Mouse (Mus musculus) small intestine, adult 2 months (tissue): ENCODE results near the gene Rreb1. TPM values are rescaled to one million over a fixed set of nuclear protein-coding genes. Genes with fewer than 3 reads are reported as not detected.
A peak's percentile ranks its signal among the peaks of the same experiment; 100 is the strongest.

Experiments
- H3K27ac ChIP-seq: fragments of 200-500 bp; 2 replicates; pipeline ENCODE4 v1.5.1; 2012; ENCODE audit warnings: low read depth, low read length, control low read depth, inconsistent platforms; ENCODE audit not compliant: insufficient read depth
- H3K27me3 ChIP-seq: fragments of 200-500 bp; 2 replicates; pipeline ENCODE4 v1.6.1; 2012; ENCODE audit warnings: mild to moderate bottlenecking, moderate library complexity, low read length, inconsistent platforms; ENCODE audit not compliant: control insufficient read depth, insufficient read depth
- H3K36me3 ChIP-seq: fragments of 200-500 bp; 2 replicates; pipeline ENCODE4 v1.6.1; 2012; ENCODE audit warnings: mild to moderate bottlenecking, low read length, control low read depth, inconsistent platforms; ENCODE audit not compliant: control insufficient read depth, insufficient read depth
- H3K4me1 ChIP-seq: fragments of 200-500 bp; 2 replicates; pipeline ENCODE4 v1.6.1; 2012; ENCODE audit warnings: low read length, inconsistent platforms, mixed read lengths; ENCODE audit not compliant: control insufficient read depth, insufficient read depth, insufficient read length
- H3K4me3 ChIP-seq: fragments of 200-500 bp; 2 replicates; pipeline ENCODE4 v1.5.1; 2012; ENCODE audit warnings: low read depth, mild to moderate bottlenecking, control low read depth, inconsistent platforms, low read length, moderate library complexity
- CTCF ChIP-seq: fragments of 200-500 bp; IDR thresholded peaks from 2 replicates; pipeline ENCODE4 v1.5.1; 2012; ENCODE audit warnings: low read depth, mild to moderate bottlenecking, control low read depth, inconsistent platforms, low read length, moderate library complexity, mixed read lengths; ENCODE audit not compliant: insufficient replicate concordance, insufficient read length; ENCODE audit errors: extremely low read depth
- POLR2A ChIP-seq: fragments of 200-500 bp; IDR thresholded peaks from 2 replicates; pipeline ENCODE4 v1.6.1; 2012; ENCODE audit warnings: low read depth, mild to moderate bottlenecking, control low read depth, inconsistent platforms, low read length, moderate library complexity
- WGBS: fragments of 180-500 bp; shearing (Covaris S2); methylation state at CpG from one replicate; pipeline ENCODE4 v1.1.7; 2018; 5-methylcytosine and 5-hydroxymethylcytosine counted together
- polyA plus RNA-seq: library from polyadenylated mRNA; depleted of rRNA; stranded (reverse); fragments of >200 nt; gene quantifications from 2 replicates; pipeline ENCODE4 v1.2.3, GENCODE M21; 2012

Rreb1 gene
- polyA plus RNA-seq, 1 experiment, result 28.2 TPM

DNA sequence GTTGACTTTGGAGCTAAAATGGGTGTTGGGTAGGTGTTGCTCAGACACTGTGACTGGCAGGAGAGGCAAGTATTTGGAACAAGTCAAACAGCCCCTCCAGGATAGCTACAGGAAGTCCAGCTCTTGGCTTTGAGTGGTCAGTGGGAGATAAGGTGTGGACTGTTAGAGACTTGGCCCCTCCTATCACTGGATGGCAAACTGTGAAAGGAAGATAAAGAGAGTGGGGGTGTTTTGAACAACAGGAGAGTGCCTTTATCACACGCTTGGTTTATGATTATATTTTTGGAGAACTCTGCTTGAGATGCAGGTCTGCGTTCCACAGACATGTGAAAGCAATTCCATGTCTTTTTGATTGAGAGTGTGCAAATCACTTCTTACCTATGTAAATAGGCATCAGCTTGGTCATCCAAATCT, 100.7 kb downstream of the Rreb1 start:
- peak overlapping the region; percentile 55 for H3K27ac ChIP-seq
- no peak for TF ChIP-seq CTCF
- TF ChIP-seq POLR2A, result no peak
- no peak overlapping the region for H3K4me3 ChIP-seq
- no peaks in the 10 kb centered on the region for H3K27me3 ChIP-seq
- no peaks in the 10 kb centered on the region for H3K36me3 ChIP-seq
- H3K4me1 ChIP-seq, result peaks cover 52% of the 10 kb centered on the region
- WGBS, result 14% methylated on average over 2 of the region's 2 CpGs

DNA sequence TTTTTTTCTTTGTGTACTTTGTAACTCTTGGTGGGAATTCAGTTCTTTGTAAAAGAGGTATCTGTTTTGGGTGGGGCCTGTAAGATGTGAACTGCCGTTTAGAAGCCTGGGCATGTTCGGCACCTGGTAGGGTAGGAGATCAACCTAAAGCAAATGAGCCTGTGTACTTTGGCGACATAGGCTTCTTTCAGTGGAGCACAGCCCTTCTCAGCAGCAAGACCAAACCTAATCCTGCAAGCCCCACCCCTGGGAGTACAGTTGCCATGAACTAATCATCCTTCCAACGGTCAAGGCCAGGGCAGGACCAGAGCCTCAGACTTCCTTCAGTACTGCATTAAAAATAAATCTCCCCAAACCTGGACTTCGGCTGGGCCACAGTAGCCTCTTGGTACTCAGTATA, 101.4 kb downstream of the Rreb1 start:
- Histone ChIP-seq H3K27ac (peak overlapping the region; percentile 55), H3K4me3 (no peak overlapping the region), H3K4me1 (peaks cover 57% of the 10 kb centered on the region), H3K27me3 (no peaks in the 10 kb centered on the region), H3K36me3 (no peaks in the 10 kb centered on the region)
- WGBS, result 21% methylated on average over 5 of the region's 5 CpGs
- TF ChIP-seq CTCF, result no peak
- TF ChIP-seq POLR2A, result no peak

DNA sequence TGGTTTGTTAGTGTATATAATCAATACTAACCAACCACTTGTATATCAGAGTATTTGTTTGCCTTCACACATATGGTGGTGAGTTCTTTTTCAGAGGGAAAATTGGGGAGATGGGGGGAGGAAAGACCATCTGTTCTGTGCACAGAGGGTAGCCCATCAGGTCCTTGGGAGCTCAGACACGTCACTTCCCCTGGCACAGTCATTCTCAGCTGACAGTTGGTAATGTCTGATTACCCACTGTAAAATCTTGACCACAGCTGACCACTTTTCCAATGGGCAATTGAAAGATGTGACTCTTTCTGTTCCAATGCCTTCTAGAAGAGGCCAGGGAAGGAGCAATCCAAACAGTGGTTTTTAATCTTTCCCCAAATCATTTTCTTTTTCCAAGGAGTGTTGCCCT, 101.8 kb downstream of the Rreb1 start:
- no peak overlapping the region for H3K4me3 ChIP-seq
- TF ChIP-seq CTCF (no peak), POLR2A (no peak)
- no peaks in the 10 kb centered on the region for H3K36me3 ChIP-seq
- peak overlapping the region; percentile 55 for H3K27ac ChIP-seq
- WGBS, result 23% methylated on average over 1 of the region's 1 CpGs
- H3K27me3 ChIP-seq, result no peaks in the 10 kb centered on the region
- peaks cover 58% of the 10 kb centered on the region for H3K4me1 ChIP-seq

DNA sequence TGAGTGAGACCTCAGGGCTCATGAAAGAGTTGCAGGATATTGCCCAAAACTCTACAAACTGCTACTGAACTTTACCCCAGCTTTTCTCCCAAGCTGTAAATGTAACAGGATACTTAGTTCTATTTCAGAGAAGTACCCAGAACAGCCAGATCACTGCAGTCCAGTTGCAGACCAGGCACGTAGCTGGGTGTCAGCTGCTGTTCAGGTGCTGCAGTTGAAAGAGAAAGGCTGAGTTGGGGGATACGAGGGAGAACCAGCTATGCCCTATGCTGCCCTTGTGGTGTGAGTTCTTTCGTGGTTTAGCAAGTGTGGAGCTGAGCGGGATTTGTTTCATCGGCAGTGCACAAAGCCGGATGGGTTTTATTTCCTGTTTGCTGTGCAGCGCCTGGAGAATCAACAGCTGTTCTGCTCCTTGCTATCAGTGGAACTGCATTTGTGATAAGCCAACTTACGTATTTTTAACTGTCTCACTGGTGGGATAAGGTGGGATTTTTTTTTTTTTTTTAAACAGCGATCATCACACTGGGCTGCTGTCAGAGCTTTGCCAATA, 102.5 kb downstream of the Rreb1 start:
- no peaks in the 10 kb centered on the region for H3K36me3 ChIP-seq
- 10% methylated on average over 9 of the region's 9 CpGs for WGBS
- peak overlapping the region; percentile 55 for H3K27ac ChIP-seq
- H3K27me3 ChIP-seq, result no peaks in the 10 kb centered on the region
- TF ChIP-seq POLR2A, result no peak
- no peak for TF ChIP-seq CTCF
- peaks cover 60% of the 10 kb centered on the region for H3K4me1 ChIP-seq
- H3K4me3 ChIP-seq, result no peak overlapping the region

DNA sequence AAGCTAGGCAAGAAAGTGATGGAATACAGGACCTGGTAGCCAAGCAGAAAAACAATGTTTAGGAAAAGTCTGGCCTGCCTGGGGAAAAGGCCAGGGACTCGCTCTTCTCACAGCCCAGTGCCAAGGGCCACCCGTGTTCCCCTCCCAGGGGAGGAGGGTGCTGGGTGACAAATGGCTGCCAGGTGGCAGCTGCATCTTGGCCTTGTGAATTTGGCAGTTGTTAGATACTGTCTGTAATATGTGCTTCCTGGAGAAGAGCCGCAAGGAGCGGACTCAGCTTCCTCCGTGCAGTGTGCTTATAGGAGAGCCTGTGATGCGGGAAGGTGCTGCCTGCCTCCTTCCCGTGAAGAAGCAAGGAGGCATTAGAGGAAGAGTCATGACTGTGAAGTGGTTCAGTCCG, 104.3 kb downstream of the Rreb1 start:
- WGBS, result 19% methylated on average over 8 of the region's 8 CpGs
- Histone ChIP-seq H3K4me1 (peaks cover 52% of the 10 kb centered on the region), H3K27ac (peak overlapping the region; percentile 39), H3K27me3 (no peaks in the 10 kb centered on the region), H3K4me3 (no peak overlapping the region), H3K36me3 (no peaks in the 10 kb centered on the region)
- TF ChIP-seq CTCF (no peak), POLR2A (no peak)

DNA sequence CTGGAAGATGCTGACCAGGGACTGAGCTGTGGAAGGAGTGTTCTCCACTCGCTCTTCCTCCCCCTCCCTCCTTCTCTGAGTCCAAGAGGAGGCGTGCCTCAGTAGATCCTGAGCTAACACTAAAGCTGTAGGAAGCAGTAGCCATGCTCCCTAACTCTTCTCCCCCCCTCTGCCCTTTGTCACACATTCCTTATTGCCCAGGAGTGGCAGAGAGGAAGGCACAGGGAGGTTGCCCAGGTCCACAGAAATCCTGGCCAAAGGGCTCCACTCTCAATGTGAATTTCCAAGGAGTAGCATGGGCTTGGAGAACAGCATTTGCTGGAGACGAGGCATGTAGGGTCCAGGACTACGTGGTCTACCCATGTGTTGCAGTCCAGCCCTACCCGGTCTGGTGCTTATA, 104.8 kb downstream of the Rreb1 start:
- Histone ChIP-seq H3K27me3 (no peaks in the 10 kb centered on the region), H3K4me1 (peaks cover 50% of the 10 kb centered on the region), H3K36me3 (0 out of 2 replicates have a peak, but pooled peaks cover 2% of the 10 kb centered on the region), H3K27ac (peak overlapping the region; percentile 39), H3K4me3 (no peak overlapping the region)
- 48% methylated on average over 5 of the region's 5 CpGs for WGBS
- no peak for TF ChIP-seq POLR2A

DNA sequence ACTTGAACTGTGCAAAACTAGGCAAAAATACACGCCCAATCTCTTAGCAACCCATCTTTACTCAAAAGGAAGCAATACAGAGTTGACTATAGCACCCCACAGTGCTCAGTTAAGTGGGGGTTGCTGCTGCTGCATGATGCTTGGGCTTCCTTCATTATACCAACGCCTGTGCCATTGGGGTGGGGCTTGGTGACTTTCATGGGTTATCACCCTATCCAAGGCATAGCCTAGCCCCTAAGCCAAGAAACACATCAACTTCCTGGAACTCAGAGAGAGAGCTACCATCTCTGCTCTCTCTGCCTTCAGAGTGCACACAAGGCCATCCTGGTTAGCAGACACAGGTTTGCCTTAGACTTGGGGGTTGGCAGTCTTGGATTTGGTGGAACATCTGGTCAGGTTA, 107.2 kb downstream of the Rreb1 start:
- 53% methylated on average over 2 of the region's 2 CpGs for WGBS

More for the DNA sequence above, 107.2 kb downstream of the Rreb1 start:
- H3K4me3 ChIP-seq, result no peak overlapping the region
- H3K27ac ChIP-seq, result no peak overlapping the region
- no peak for TF ChIP-seq POLR2A
- TF ChIP-seq CTCF, result no peak
- no peaks in the 10 kb centered on the region for H3K27me3 ChIP-seq
- H3K36me3 ChIP-seq, result peaks cover 16% of the 10 kb centered on the region
- peaks cover 32% of the 10 kb centered on the region for H3K4me1 ChIP-seq
